Mouse (Mus musculus) limb, embryonic 12.5 days (tissue): Measurements from ENCODE around the gene Msmp. TPM values are rescaled to one million over a fixed set of nuclear protein-coding genes. Genes with fewer than 3 reads are reported as not detected.

Source experiments
- ATAC-seq: fragments of 200-750 bp; cut with Nextera tagmentation; 2 replicates; pipeline ENCODE4 v1.8.0; 2017; ENCODE audit warnings: low read depth, moderate TSS enrichment; ENCODE audit not compliant: insufficient number of reproducible peaks, insufficient read depth, low FRiP score, low TSS enrichment
- H3K27ac ChIP-seq: fragments of 300-500 bp; sonication (generic); 2 replicates; pipeline ENCODE4 v1.5.1; 2016; ENCODE audit warnings: mild to moderate bottlenecking, moderate library complexity
- H3K27me3 ChIP-seq: fragments of 300-500 bp; sonication (generic); 2 replicates; pipeline ENCODE4 v1.6.1; 2016; ENCODE audit warnings: mild to moderate bottlenecking, moderate library complexity
- H3K36me3 ChIP-seq: fragments of 300-500 bp; sonication (generic); 2 replicates; pipeline ENCODE4 v1.6.1; 2016; ENCODE audit warnings: mild to moderate bottlenecking, moderate library complexity
- H3K4me1 ChIP-seq: fragments of 300-500 bp; sonication (generic); replicated peaks from 2 replicates; pipeline ENCODE4 v1.6.1; 2016
- H3K4me2 ChIP-seq: fragments of 300-500 bp; sonication (generic); 2 replicates; pipeline ENCODE4 v1.6.1; 2016; ENCODE audit warnings: mild to moderate bottlenecking, moderate library complexity
- H3K4me3 ChIP-seq: fragments of 300-500 bp; sonication (generic); replicated peaks from 2 replicates; pipeline ENCODE4 v1.5.1; 2016; ENCODE audit warnings: mild to moderate bottlenecking
- H3K9ac ChIP-seq: fragments of 300-500 bp; sonication (generic); replicated peaks from 2 replicates; pipeline ENCODE4 v1.6.1; 2016; ENCODE audit warnings: mild to moderate bottlenecking, moderate library complexity
- H3K9me3 ChIP-seq: fragments of 300-500 bp; sonication (generic); 2 replicates; pipeline ENCODE4 v1.6.1; 2016; ENCODE audit warnings: mild to moderate bottlenecking, moderate library complexity
- WGBS: fragments of 180-500 bp; shearing (Covaris S2); methylation state at CpG from one replicate; pipeline ENCODE4 v1.1.7; 2016; 5-methylcytosine and 5-hydroxymethylcytosine counted together
- polyA plus RNA-seq: library from polyadenylated mRNA; unstranded; fragments of >200 nt; fragmentation: Nextera tagmentation; extraction: Ambion mirVana; gene quantifications from 2 replicates; pipeline ENCODE4 v1.2.1, GENCODE M21; 2016

The Msmp gene
- polyA plus RNA-seq = 2.1 TPM in 1 of 2 replicates, not detected in the other

DNA sequence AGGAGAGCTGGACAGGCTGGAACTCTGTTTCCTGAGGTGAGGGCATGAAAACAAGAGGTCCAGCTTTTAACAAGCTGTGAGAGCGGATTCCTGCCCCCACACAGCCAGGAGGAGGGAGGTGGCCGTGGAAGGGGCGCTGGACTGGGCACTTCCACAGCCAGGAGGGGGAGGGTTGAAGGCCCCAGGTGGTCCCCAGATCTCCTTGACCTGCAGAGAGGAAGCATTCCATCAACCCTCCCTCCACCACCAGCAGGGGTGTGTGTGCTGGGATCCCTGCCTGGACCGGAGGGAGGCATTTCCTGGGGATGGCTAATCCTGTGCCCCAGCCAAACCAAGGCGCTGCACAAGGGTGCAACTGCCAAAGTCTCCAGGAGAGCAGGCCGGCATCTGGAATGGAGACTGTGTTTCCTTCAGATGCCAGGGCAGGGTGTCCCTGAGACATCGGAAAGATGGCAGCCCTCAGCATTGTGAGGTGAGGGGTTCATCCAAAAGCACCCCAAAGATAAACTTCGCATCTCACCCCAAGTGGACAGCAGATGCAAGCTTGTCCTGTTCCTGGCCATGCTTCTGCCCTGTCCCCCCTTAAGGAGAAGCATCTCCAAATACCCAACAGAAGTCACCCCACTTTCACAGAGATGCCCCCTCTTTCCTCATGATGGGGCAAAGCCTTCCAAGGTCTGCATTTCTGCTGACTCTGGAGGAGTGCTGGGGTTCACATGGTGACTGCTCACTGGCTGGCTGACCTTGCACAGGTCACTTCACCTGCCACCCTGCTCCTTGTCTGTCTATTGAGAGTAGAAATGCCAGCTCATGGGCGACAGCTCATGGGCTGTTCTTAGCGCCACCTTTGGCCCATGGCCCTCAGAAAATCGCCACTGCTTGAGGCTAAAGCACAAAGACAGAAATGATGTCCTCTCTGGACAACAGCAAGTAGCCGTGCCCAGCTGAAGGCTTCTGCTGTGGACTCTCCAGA is at the start of gene Msmp:
TSS of gene Msmp (minus strand) at position 51 of the 973 bp plus-strand sequence.
- no peak for ATAC-seq
- 68% methylated on average over 12 of the region's 12 CpGs for WGBS
- no peak within 1 kb of the TSS for H3K4me2 ChIP-seq
- H3K4me1 ChIP-seq = peaks cover 10% of the 10 kb centered on the region
- H3K4me3 ChIP-seq = no peak within 1 kb of the TSS
- no peak within 1 kb of the TSS; the same call in 1 of the 2 replicates for H3K27ac ChIP-seq
- peaks cover 49% of the 10 kb centered on the region for H3K36me3 ChIP-seq
- no peaks in the 10 kb centered on the region for H3K9me3 ChIP-seq
- H3K9ac ChIP-seq = no peak within 1 kb of the TSS
- H3K27me3 ChIP-seq = no peaks in the 10 kb centered on the region

DNA sequence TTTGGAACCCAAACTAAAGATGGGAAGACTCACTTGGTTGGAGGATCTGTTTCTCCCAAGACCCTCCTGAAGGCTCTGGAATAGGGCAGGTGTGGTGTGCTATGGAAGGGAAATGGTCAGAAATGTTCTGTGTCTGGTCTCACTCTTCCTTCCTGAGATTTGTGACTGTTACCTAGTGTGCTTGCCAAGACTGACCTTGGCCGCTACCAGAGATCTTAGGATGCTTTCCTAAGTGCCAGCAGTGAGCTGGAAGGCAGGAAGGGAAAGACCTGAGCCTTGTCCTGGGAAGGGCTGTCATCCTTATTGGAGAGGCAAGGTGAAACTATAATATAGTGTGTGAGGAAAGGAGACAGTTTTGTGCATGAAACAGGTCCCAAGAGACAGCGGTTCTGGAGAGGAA is 49.4 kb upstream of the Msmp start:
- H3K4me1 ChIP-seq = peaks cover 35% of the 10 kb centered on the region
- H3K4me3 ChIP-seq = no peak overlapping the region
- 93% methylated on average over 2 of the region's 2 CpGs for WGBS
- H3K27me3 ChIP-seq = peaks cover 19% of the 10 kb centered on the region
- H3K36me3 ChIP-seq = no peaks in the 10 kb centered on the region
- H3K4me2 ChIP-seq = peak overlapping the region; percentile 88; the same call in 1 of the 2 replicates
- no peak for ATAC-seq
- no peak overlapping the region for H3K27ac ChIP-seq
- no peaks in the 10 kb centered on the region for H3K9me3 ChIP-seq
- no peak overlapping the region for H3K9ac ChIP-seq

DNA sequence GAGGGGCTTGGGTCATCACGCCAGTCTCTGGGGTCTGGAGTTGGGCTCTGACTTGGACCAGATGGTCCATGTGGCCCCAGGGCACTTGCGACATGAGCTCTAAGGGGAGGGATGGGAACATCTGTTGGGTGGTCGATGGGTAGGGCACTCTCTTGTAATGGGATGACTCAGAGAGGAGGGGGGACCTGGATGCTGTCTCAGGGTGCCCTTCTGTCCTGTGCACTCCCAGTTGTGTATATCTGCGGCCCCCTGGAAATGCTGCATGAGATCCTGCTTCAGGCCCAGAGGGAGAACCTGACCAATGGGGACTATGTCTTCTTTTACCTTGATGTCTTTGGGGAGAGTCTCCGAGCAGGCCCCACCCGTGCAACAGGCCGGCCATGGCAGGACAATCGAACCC is 49.0 kb upstream of the Msmp start:
- 73% methylated on average over 8 of the region's 8 CpGs for WGBS
- peaks cover 19% of the 10 kb centered on the region for H3K27me3 ChIP-seq
- no peak overlapping the region for H3K27ac ChIP-seq
- peak overlapping the region; percentile 88 for H3K4me2 ChIP-seq
- no peak overlapping the region for H3K9ac ChIP-seq
- H3K4me3 ChIP-seq = no peak overlapping the region
- no peak for ATAC-seq
- H3K9me3 ChIP-seq = no peaks in the 10 kb centered on the region
- H3K36me3 ChIP-seq = no peaks in the 10 kb centered on the region
- H3K4me1 ChIP-seq = peaks cover 35% of the 10 kb centered on the region

DNA sequence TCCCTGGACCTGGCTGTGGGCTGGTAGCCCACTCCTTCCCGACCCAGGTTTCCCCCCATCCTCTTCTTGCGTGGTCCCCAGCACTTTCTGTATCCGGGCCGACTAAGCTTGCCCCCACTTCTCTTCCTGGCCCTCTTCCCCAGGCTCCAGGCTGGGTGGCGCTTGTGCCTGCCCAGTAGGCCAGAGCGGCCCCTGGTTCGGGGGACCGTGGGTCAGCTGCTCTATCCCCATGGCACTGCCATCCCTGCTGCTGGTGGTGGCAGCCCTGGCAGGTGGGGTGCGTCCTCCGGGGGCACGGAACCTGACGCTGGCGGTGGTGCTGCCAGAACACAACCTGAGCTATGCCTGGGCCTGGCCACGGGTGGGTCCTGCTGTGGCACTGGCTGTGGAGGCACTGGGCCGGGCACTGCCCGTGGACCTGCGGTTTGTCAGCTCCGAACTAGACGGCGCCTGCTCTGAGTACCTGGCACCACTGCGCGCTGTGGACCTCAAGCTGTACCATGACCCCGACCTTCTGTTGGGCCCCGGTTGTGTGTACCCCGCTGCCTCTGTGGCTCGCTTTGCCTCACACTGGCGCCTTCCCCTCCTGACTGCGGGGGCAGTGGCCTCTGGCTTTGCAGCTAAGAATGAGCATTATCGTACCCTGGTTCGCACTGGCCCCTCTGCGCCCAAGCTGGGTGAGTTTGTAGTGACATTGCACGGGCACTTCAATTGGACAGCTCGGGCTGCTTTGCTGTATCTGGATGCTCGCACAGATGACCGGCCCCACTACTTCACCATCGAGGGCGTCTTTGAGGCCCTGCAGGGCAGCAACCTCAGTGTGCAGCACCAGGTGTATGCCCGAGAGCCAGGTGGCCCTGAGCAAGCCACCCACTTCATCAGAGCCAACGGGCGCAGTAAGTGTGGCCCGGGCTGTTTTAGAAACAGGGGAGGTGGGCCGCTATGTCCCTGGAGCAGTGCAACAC is 47.9 kb upstream of the Msmp start:
- ATAC-seq = no peak
- 44% methylated on average over 42 of the region's 42 CpGs for WGBS
- Histone ChIP-seq H3K4me3 (peak overlapping the region; percentile 74), H3K27ac (no peak overlapping the region), H3K9ac (peak overlapping the region; percentile 96), H3K4me1 (peaks cover 35% of the 10 kb centered on the region), H3K4me2 (peak overlapping the region; percentile 88), H3K27me3 (peaks cover 19% of the 10 kb centered on the region), H3K36me3 (no peaks in the 10 kb centered on the region), H3K9me3 (no peaks in the 10 kb centered on the region)

DNA sequence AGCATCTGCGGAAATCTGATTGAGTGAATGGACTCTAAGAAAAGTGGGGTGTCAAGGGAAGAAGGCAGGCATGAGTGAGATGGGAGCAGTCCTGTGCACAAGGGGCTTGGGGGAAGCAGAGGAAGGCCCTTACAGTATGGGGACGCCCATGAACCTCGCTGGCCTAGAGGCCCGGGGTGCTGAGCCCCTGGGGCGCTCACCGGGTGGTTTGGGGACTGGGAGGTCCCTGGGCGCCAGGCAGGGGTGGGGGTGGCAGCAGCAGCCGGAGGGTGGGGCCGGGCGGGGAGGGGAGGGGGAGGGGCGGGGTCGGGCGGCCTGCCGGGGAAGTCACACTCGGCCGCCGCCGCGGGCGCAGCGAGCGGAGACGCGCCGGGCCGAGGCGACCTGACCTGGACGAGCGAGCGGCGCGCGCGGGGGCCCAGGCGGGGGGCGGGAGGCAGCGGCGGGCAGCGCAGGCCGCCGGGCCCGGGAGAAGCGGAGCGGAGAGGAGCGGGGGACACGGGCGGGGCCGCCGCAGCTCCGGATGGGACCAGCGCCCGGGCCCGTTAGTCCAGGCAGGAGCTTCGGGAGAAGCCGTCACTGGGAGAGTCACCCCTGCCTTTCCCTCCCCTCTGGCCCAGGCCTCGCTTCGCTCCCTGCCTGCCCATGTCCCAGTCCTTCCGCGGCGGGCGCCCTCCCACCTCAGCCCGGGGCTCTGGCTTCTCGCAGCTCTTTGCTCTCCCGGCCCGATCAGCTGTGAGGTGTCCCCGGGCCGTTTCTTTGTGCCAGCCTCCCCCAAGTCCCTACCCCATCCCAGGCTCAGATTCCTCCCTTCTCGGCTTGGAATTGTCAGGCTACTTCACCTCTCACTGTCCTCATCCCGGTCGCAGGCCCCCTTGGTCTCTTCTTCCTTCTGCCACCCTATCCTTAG is 47.0 kb upstream of the Msmp start, which contains the start of gene Npr2:
TSS of gene Npr2 (plus strand) at position 890 of the 910 bp plus-strand sequence.
- H3K9ac ChIP-seq = peak within 1 kb of the TSS; percentile 96
- H3K27ac ChIP-seq = peak within 1 kb of the TSS; percentile 72
- ATAC-seq = peak; percentile 33
- peak within 1 kb of the TSS; percentile 88 for H3K4me2 ChIP-seq
- no peaks in the 10 kb centered on the region for H3K9me3 ChIP-seq
- peak within 1 kb of the TSS; percentile 74 for H3K4me3 ChIP-seq
- no peaks in the 10 kb centered on the region for H3K36me3 ChIP-seq
- WGBS = 2% methylated on average over 61 of the region's 70 CpGs
- peaks cover 35% of the 10 kb centered on the region for H3K4me1 ChIP-seq
- peaks cover 19% of the 10 kb centered on the region for H3K27me3 ChIP-seq

DNA sequence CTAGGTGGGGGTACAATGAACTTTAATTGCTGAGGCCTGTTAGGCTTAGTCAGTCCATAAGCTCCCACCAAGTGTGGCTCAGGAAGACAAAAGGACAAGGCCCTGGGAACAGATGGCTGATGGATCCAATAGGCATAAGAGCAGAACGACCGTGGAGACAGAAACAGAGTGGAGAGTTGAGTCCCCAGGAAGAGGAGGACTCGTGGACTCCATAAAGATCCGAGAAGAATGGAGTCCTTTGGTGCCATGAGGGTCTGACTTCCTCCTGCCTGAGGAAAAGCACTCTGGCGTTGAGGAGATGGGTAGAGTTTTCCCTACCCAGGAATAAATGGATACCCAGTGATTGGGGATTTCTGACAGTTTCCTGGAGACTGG is 46.4 kb upstream of the Msmp start:
- peak overlapping the region; percentile 74; the same call in 1 of the 2 replicates for H3K4me3 ChIP-seq
- peak overlapping the region; percentile 88 for H3K4me2 ChIP-seq
- no peaks in the 10 kb centered on the region for H3K36me3 ChIP-seq
- H3K9me3 ChIP-seq = no peaks in the 10 kb centered on the region
- peak overlapping the region; percentile 72; the same call in 1 of the 2 replicates for H3K27ac ChIP-seq
- H3K27me3 ChIP-seq = peaks cover 19% of the 10 kb centered on the region
- peak overlapping the region; percentile 96 for H3K9ac ChIP-seq
- peaks cover 35% of the 10 kb centered on the region for H3K4me1 ChIP-seq
- ATAC-seq = 0 out of 2 replicates have a peak, but pooled peaks have one; percentile 11
- WGBS = 23% methylated on average over 5 of the region's 5 CpGs

DNA sequence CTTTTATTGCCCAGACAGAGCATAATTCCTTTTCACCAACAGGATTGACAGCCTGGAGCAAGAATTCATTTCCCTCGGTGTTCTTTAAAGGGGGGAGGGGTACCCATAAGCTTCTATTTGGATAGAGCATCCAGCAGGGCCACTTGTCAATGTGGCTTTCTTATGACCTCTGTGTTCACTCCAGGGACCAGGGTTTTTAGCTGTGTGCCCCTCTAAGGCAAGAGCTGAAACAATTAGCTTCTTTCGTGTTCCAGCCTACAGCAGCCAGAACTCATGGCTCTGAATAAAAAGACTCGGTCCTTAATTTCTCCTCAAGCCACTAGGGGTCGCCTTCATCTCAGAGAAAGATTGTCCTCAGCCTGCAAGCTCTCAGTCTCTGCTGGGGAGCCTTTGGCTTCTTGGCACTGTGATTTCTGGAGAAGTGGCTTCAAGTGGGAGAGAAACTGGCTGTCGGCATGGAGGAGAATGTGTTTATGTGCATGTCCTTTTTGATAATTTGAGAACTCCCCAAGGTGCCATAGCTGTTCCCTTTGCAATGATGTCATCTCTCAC is 45.8 kb upstream of the Msmp start:
- H3K4me3 ChIP-seq = no peak overlapping the region
- WGBS = 8% methylated on average over 5 of the region's 5 CpGs
- peak overlapping the region; percentile 72; the same call in 1 of the 2 replicates for H3K27ac ChIP-seq
- H3K9me3 ChIP-seq = peaks cover 5% of the 10 kb centered on the region
- H3K36me3 ChIP-seq = no peaks in the 10 kb centered on the region
- 0 out of 2 replicates have a peak overlapping the region, but pooled peaks have one; percentile 88 for H3K4me2 ChIP-seq
- H3K9ac ChIP-seq = no peak overlapping the region
- peaks cover 35% of the 10 kb centered on the region for H3K4me1 ChIP-seq
- peaks cover 19% of the 10 kb centered on the region for H3K27me3 ChIP-seq
- peak; percentile 57 for ATAC-seq

DNA sequence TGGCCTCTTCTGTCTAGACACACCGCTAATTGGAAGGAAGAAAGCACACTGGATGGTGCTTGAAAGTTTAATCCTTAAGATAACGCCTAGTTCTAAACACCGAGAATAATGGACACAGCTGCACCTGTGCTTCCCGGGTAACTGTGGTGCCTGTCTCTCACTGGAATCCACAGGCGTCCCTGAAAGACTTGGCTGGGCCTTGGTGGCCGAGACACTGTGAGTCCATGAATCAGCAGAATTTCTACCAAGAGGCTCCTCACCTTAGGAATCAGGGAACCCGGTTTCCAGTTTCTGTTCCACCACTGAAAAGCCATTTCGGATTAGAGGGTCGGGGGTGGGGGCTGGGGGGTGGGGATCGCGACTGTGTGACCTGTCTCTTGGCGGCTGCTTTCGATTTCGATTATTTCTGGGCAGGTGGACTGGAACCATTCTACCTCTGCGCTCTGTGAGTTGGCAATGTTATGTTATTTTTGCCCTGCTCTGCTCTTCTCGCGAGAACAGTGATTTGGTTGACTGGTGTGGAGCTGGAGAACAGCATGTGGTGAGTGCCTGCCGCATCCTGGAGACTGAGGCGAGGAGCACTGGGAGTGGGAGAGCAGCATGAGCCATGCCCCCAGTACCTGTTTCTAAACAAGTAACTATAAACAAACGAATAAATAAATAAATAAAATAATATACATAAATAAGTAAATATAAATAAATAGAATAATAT is 45.0 kb upstream of the Msmp start:
- H3K4me1 ChIP-seq = peaks cover 35% of the 10 kb centered on the region

DNA sequence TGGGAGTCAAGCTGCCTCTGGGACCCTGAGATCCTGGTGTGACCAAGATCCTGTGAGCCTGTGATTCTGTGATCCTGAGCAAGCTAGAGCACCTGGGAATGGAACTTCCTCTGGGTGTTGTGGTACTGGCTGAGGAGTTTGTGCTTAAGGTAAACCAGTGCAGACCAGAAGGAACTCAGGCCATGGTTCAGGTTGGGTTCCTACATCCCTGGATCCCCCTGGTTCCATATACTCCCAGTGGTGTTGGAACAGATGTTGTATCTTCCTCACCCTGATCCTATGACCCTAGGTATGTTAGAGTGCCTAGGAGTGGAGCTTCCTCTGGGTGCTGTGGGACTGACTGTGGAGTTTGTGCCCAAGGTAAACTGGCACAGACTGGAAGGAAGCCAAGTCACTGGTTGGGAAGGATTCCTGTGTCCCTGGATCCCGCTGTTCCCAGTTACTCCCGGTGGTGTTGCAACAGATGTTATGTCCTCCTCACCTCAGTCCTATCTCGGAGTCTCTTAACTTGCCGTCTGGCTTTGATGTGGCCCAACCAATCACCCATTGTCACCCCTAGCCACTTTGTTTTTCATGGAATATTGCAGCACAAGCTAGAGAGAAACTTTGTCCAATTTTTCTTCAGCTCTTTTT is 36.0 kb upstream of the Msmp start:
- Histone ChIP-seq H3K9ac (no peak overlapping the region), H3K36me3 (no peaks in the 10 kb centered on the region), H3K4me2 (no peak overlapping the region), H3K27me3 (peaks cover 3% of the 10 kb centered on the region; the same call in 1 of the 2 replicates), H3K4me1 (no peaks in the 10 kb centered on the region), H3K9me3 (peaks cover 13% of the 10 kb centered on the region), H3K27ac (no peak overlapping the region), H3K4me3 (no peak overlapping the region)
- no peak for ATAC-seq
- 72% methylated on average over 4 of the region's 4 CpGs for WGBS

More for the DNA sequence above, 45.0 kb upstream of the Msmp start:
- Histone ChIP-seq H3K9ac (no peak overlapping the region), H3K4me3 (no peak overlapping the region), H3K36me3 (no peaks in the 10 kb centered on the region), H3K9me3 (peaks cover 12% of the 10 kb centered on the region), H3K4me2 (no peak overlapping the region), H3K27me3 (peaks cover 19% of the 10 kb centered on the region), H3K27ac (no peak overlapping the region)
- ATAC-seq = no peak
- 41% methylated on average over 20 of the region's 20 CpGs for WGBS
